Mouse (Mus musculus) kidney, adult 2 months (tissue): ENCODE data around the gene Pkn1. TPM values are rescaled to one million over a fixed set of nuclear protein-coding genes. Genes with fewer than 3 reads are reported as not detected.

Experiments
- DNase-seq: peaks from one replicate; pipeline ENCODE4 v3.0.0; 2021
- H3K27ac ChIP-seq: fragments of 200-500 bp; 2 replicates; pipeline ENCODE4 v1.5.1; 2012; ENCODE audit warnings: low read depth, low read length, control low read depth, inconsistent platforms; ENCODE audit not compliant: insufficient read depth
- H3K27me3 ChIP-seq: fragments of 200-500 bp; replicated peaks from 2 replicates; pipeline ENCODE4 v1.6.1; 2012; ENCODE audit warnings: mild to moderate bottlenecking, moderate library complexity, low read length, inconsistent platforms; ENCODE audit not compliant: control insufficient read depth, insufficient read depth
- H3K36me3 ChIP-seq: fragments of 200-500 bp; 2 replicates; pipeline ENCODE4 v1.6.1; 2012; ENCODE audit warnings: mild to moderate bottlenecking, moderate library complexity, low read length, inconsistent platforms; ENCODE audit not compliant: control insufficient read depth, insufficient read depth
- H3K4me1 ChIP-seq: fragments of 200-500 bp; 2 replicates; pipeline ENCODE4 v1.6.1; 2011; ENCODE audit warnings: low read length; ENCODE audit not compliant: control insufficient read depth, insufficient read depth
- H3K4me3 ChIP-seq: fragments of 200-500 bp; 2 replicates; pipeline ENCODE4 v1.5.1; 2011; ENCODE audit warnings: mild to moderate bottlenecking, low read depth, low read length, control low read depth; ENCODE audit not compliant: insufficient read depth
- CTCF ChIP-seq: fragments of 200-500 bp; conservative IDR thresholded peaks from 2 replicates; pipeline ENCODE4 v1.5.1; 2011; ENCODE audit warnings: low read depth, mild to moderate bottlenecking, control low read depth, low read length, moderate library complexity, mixed read lengths; ENCODE audit not compliant: insufficient read depth, insufficient read length
- POLR2A ChIP-seq: fragments of 200-500 bp; IDR thresholded peaks from one replicate; pipeline ENCODE4 v1.6.1; 2011; ENCODE audit warnings: low read depth, low read length, control low read depth
- WGBS: fragments of 180-500 bp; shearing (Covaris S2); methylation state at CpG from one replicate; pipeline ENCODE4 v1.1.7; 2018; 5-methylcytosine and 5-hydroxymethylcytosine counted together
- polyA plus RNA-seq: library from polyadenylated mRNA; depleted of rRNA; stranded (reverse); fragments of >200 nt; gene quantifications from 2 replicates; pipeline ENCODE4 v1.2.3, GENCODE M21; 2012

The Pkn1 gene
- polyA plus RNA-seq, 1 experiment = 81.9 TPM

DNA sequence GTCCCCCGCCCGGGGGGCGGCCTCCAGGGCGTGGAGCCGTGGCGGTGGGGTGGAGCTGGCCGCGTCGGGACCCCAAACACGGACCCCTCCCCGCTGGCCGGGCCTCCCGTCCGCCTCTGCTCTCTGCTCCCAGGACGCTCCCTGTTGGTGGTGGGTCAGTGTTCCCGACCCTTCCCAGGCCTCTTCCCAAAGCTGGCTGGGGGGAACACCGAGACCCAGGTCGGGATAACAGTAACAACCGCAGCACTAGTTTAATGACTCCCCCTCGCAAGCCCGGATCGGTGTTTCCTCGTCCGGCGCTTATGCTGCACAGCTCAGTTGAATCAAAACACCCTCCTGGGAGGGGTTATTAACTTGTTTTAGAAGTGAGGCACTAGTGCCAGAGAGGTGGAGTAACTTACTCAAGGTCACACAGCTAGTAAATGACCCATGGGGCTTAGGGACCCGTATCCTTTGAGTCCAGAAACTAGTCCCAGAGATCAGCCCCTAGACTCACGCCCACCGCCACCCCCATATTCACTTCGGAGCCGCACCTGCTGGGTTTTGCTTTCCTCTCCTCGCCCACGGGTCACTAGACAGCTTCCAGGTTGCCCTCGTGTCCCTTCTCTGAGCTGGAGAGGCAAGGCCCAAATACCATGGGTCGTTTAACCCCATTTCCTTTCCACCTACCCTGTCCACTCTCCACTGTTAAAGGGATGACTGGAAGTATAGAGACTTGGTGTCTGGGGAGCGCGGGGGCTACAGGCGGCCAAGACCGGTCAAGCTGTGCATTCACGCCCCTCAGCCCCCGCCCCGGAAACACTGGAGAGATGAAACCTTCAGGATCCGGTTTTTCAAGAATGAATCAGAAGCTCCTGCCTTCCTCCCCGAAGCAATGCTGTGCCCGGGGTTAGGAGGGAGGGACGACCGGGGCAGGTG is 46.0 kb downstream of the Pkn1 start:
- Histone ChIP-seq H3K27ac (peak overlapping the region; percentile 79), H3K36me3 (no peaks in the 10 kb centered on the region), H3K27me3 (no peaks in the 10 kb centered on the region), H3K4me1 (peaks cover 4% of the 10 kb centered on the region; the same call in 1 of the 2 replicates), H3K4me3 (peak overlapping the region; percentile 83)
- peak; percentile 43 for DNase-seq
- 1% methylated on average over 46 of the region's 46 CpGs for WGBS
- TF ChIP-seq POLR2A (no peak), CTCF (no peak)

- Histone ChIP-seq H3K27me3 (no peaks in the 10 kb centered on the region), H3K27ac (peak within 1 kb of the TSS; percentile 79), H3K36me3 (no peaks in the 10 kb centered on the region), H3K4me1 (peaks cover 4% of the 10 kb centered on the region; the same call in 1 of the 2 replicates), H3K4me3 (peak within 1 kb of the TSS; percentile 83)
- 6% methylated on average over 50 of the region's 50 CpGs for WGBS
- TF ChIP-seq CTCF (no peak), POLR2A (peak; percentile 46)
- DNase-seq = peak; percentile 98
Observed at GRCm38 (mm10) chr8:83652030-83652743, 46.8 kb downstream of the Pkn1 start, which contains the start of gene Gipc1. Gipc1 (plus strand) TSS chr8:83652677.

DNA sequence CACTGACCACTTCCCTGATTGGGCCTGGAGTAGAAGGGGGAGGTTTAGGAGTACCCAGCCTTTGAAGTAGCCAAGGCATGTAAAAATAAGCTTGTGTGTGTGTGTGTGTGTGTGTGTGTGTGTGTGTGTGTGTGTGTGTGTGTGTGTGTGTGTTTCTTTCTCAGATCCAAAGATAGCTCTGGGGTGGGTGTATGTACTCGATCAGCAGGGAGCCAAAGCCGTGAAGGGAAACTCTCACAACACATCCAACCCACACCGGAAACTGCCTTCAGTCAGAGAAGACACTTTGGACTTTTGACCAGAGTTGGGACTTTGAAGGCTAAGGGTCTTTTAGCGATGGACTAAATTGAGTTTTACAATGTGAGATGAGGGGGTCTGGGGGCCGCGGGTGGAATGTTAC is 49.3 kb downstream of the Pkn1 start:
- Histone ChIP-seq H3K4me3 (no peak overlapping the region), H3K27me3 (no peaks in the 10 kb centered on the region), H3K36me3 (no peaks in the 10 kb centered on the region), H3K27ac (no peak overlapping the region), H3K4me1 (peaks cover 4% of the 10 kb centered on the region; the same call in 1 of the 2 replicates)
- WGBS = 86% methylated on average over 6 of the region's 6 CpGs
- TF ChIP-seq CTCF (no peak), POLR2A (no peak)
- no peak for DNase-seq

DNA sequence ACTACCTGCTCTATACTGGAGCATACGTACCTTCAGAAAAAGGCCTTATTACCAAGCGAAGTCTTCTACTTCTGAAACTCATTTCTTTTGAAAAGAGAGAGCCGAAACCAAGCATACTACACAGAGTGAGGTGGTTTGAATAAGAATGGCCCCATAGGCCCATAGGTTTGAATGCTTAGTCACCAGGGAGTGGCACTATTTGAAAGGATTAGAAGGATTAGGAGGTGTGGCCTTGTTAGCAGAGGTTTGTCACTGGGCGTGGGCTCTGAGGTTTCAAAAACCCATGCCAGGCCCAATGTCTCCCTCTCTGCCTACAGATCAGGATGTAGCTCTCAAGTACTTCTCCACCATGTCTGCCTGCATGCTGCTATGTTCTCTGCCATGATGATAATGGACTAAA is 50.9 kb downstream of the Pkn1 start:
- no peak overlapping the region for H3K4me3 ChIP-seq
- peaks cover 4% of the 10 kb centered on the region; the same call in 1 of the 2 replicates for H3K4me1 ChIP-seq
- no peak for DNase-seq
- TF ChIP-seq POLR2A (no peak), CTCF (no peak)
- 98% methylated on average over 4 of the region's 4 CpGs for WGBS
- H3K27ac ChIP-seq = no peak overlapping the region
- H3K27me3 ChIP-seq = no peaks in the 10 kb centered on the region
- H3K36me3 ChIP-seq = no peaks in the 10 kb centered on the region

DNA sequence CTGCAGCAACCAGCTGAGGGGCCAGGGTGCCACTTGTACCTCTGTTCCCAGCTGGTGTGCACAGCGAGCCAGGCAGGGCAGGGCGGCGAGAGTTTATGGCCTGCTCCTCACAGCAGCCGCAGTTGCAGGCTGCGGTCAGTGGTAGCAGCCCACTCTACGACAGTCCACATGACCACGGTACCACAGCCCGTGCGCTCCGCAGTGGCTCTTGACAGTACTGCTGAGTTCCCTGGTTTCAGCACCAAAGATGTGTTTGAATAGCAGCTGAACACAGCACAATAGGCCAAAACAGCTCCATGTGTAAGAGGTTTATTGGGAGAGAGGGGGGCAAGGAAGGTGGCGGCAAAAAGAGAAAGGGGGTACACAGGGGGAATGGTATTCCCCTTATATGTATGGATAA is 51.5 kb downstream of the Pkn1 start:
- 96% methylated on average over 11 of the region's 11 CpGs for WGBS
- Histone ChIP-seq H3K4me1 (peaks cover 4% of the 10 kb centered on the region; the same call in 1 of the 2 replicates), H3K4me3 (no peak overlapping the region), H3K27ac (no peak overlapping the region), H3K27me3 (no peaks in the 10 kb centered on the region), H3K36me3 (no peaks in the 10 kb centered on the region)
- no peak for DNase-seq
- no peak for TF ChIP-seq POLR2A
- no peak for TF ChIP-seq CTCF

- Histone ChIP-seq H3K27me3 (no peaks in the 10 kb centered on the region), H3K4me3 (no peak overlapping the region), H3K36me3 (no peaks in the 10 kb centered on the region), H3K27ac (no peak overlapping the region), H3K4me1 (no peaks in the 10 kb centered on the region)
- DNase-seq = no peak
- 54% methylated on average over 5 of the region's 5 CpGs for WGBS
- TF ChIP-seq POLR2A (no peak), CTCF (no peak)
Observed at GRCm38 (mm10) chr8:83639649-83640048, 59.3 kb downstream of the Pkn1 start.

GRCm38 (mm10) chr8:83638856-83639255 is 60.1 kb downstream of the Pkn1 start:
- Histone ChIP-seq H3K4me3 (no peak overlapping the region), H3K27me3 (no peaks in the 10 kb centered on the region), H3K27ac (no peak overlapping the region), H3K36me3 (no peaks in the 10 kb centered on the region), H3K4me1 (no peaks in the 10 kb centered on the region)
- TF ChIP-seq CTCF (no peak), POLR2A (no peak)
- 73% methylated on average over 4 of the region's 4 CpGs for WGBS
- DNase-seq = no peak
